Mouse (Mus musculus) megakaryocyte, embryonic 14.5 days (primary cell): ENCODE results near the gene Treml2. TPM values are rescaled to one million over a fixed set of nuclear protein-coding genes. Genes with fewer than 3 reads are reported as not detected.
A peak's percentile ranks its signal among the peaks of the same experiment; 100 is the strongest.
"Not testable (repeated sequence)": the region's sequence is repeated elsewhere in the genome, so short reads cannot be mapped to it uniquely, and the experiment has no call there.

ENCODE experiments used
- H3K27me3 ChIP-seq: replicated peaks from 2 replicates; pipeline ENCODE3; 2012; ENCODE audit warnings: inconsistent platforms
- H3K36me3 ChIP-seq: replicated peaks from 2 replicates; pipeline ENCODE3; 2012; ENCODE audit warnings: low read length, inconsistent platforms, mixed read lengths
- H3K4me1 ChIP-seq: 2 replicates; pipeline ENCODE4 v1.6.1; 2012; ENCODE audit warnings: inconsistent platforms
- H3K4me3 ChIP-seq: replicated peaks from 2 replicates; pipeline ENCODE3; 2012; ENCODE audit warnings: moderate library complexity, mild to moderate bottlenecking, inconsistent platforms
- H3K9me3 ChIP-seq: 2 replicates; pipeline ENCODE4 v1.6.1; 2012; ENCODE audit warnings: inconsistent platforms
- FLI1 ChIP-seq: IDR thresholded peaks from 2 replicates; pipeline ENCODE4 v1.6.1; 2012; ENCODE audit warnings: low read length, inconsistent platforms, mixed read lengths
- GATA1 ChIP-seq: IDR thresholded peaks from 3 replicates; pipeline ENCODE4 v1.6.1; 2012; ENCODE audit warnings: mixed read lengths, low read length, inconsistent platforms, borderline replicate concordance
- polyA plus RNA-seq: library from polyadenylated mRNA; stranded (reverse); fragments of >175 nt; gene quantifications from 2 replicates; pipeline ENCODE4 v1.2.3, GENCODE M21; 2012; ENCODE audit warnings: low replicate concordance; ENCODE audit not compliant: insufficient read depth

Treml2 gene
- polyA plus RNA-seq, 1 experiment, result 51.5 TPM

- TF ChIP-seq GATA1 (no peak), FLI1 (no peak)
- Histone ChIP-seq H3K27me3 (no peaks in the 10 kb centered on the region), H3K36me3 (peaks cover 2% of the 10 kb centered on the region), H3K4me1 (peaks cover 30% of the 10 kb centered on the region), H3K4me3 (peak overlapping the region; percentile 81), H3K9me3 (0 out of 2 replicates have a peak, but pooled peaks cover 2% of the 10 kb centered on the region)
Observed at GRCm38 (mm10) chr17:48287276-48287675, 12.0 kb upstream of the Treml2 start.

- H3K27me3 ChIP-seq, result no peaks in the 10 kb centered on the region
- TF ChIP-seq FLI1 (no peak), GATA1 (no peak)
- H3K4me3 ChIP-seq, result no peak overlapping the region
- H3K9me3 ChIP-seq, result 0 out of 2 replicates have a peak, but pooled peaks cover 2% of the 10 kb centered on the region
- peaks cover 8% of the 10 kb centered on the region for H3K36me3 ChIP-seq
- H3K4me1 ChIP-seq, result peaks cover 60% of the 10 kb centered on the region
Observed at GRCm38 (mm10) chr17:48293500-48294194, 5.7 kb upstream of the Treml2 start.

GRCm38 (mm10) chr17:48299756-48300155, 458 bp downstream of the Treml2 start:
- peaks cover 42% of the 10 kb centered on the region for H3K36me3 ChIP-seq
- peak overlapping the region; percentile 97 for H3K4me3 ChIP-seq
- H3K9me3 ChIP-seq, result no peaks in the 10 kb centered on the region
- H3K27me3 ChIP-seq, result no peaks in the 10 kb centered on the region
- TF ChIP-seq FLI1 (no peak), GATA1 (no peak)
- H3K4me1 ChIP-seq, result peaks cover 77% of the 10 kb centered on the region

- Histone ChIP-seq H3K9me3 (no peaks in the 10 kb centered on the region), H3K4me3 (peak overlapping the region; percentile 97), H3K27me3 (no peaks in the 10 kb centered on the region), H3K36me3 (peaks cover 46% of the 10 kb centered on the region), H3K4me1 (peaks cover 78% of the 10 kb centered on the region)
- no peak for TF ChIP-seq FLI1
- no peak for TF ChIP-seq GATA1
Observed at GRCm38 (mm10) chr17:48300199-48300598, 901 bp downstream of the Treml2 start.

GRCm38 (mm10) chr17:48300861-48301260, 1.6 kb downstream of the Treml2 start:
- Histone ChIP-seq H3K36me3 (peaks cover 46% of the 10 kb centered on the region), H3K27me3 (no peaks in the 10 kb centered on the region), H3K9me3 (no peaks in the 10 kb centered on the region), H3K4me3 (peak overlapping the region; percentile 97), H3K4me1 (peaks cover 73% of the 10 kb centered on the region)
- TF ChIP-seq GATA1 (no peak), FLI1 (peak; percentile 93)

GRCm38 (mm10) chr17:48301792-48302191, 2.5 kb downstream of the Treml2 start:
- peaks cover 49% of the 10 kb centered on the region for H3K36me3 ChIP-seq
- peaks cover 74% of the 10 kb centered on the region for H3K4me1 ChIP-seq
- no peaks in the 10 kb centered on the region for H3K27me3 ChIP-seq
- no peaks in the 10 kb centered on the region for H3K9me3 ChIP-seq
- peak overlapping the region; percentile 97 for H3K4me3 ChIP-seq
- TF ChIP-seq FLI1 (no peak), GATA1 (no peak)

- H3K9me3 ChIP-seq, result no peaks in the 10 kb centered on the region
- TF ChIP-seq FLI1 (no peak), GATA1 (no peak)
- no peak overlapping the region for H3K4me3 ChIP-seq
- H3K4me1 ChIP-seq, result peaks cover 74% of the 10 kb centered on the region
- no peaks in the 10 kb centered on the region for H3K27me3 ChIP-seq
- H3K36me3 ChIP-seq, result peaks cover 43% of the 10 kb centered on the region
Observed at GRCm38 (mm10) chr17:48312124-48312523, 12.8 kb downstream of the Treml2 start.

GRCm38 (mm10) chr17:48315905-48316579, 16.7 kb downstream of the Treml2 start, which contains the start of gene B430306N03Rik:
B430306N03Rik (plus strand) TSS chr17:48316141.
- H3K9me3 ChIP-seq, H3K4me3 ChIP-seq, H3K27me3 ChIP-seq: not testable (repeated sequence)
- Histone ChIP-seq H3K36me3 (peaks cover 10% of the 10 kb centered on the region), H3K4me1 (peaks cover 61% of the 10 kb centered on the region)

- Histone ChIP-seq H3K36me3 (peaks cover 11% of the 10 kb centered on the region), H3K27me3 (peaks cover 4% of the 10 kb centered on the region), H3K9me3 (0 out of 2 replicates have a peak, but pooled peaks cover 3% of the 10 kb centered on the region), H3K4me3 (no peak overlapping the region), H3K4me1 (peaks cover 62% of the 10 kb centered on the region)
- TF ChIP-seq FLI1, result no peak
- TF ChIP-seq GATA1, result no peak
Observed at GRCm38 (mm10) chr17:48318686-48319085, 19.4 kb downstream of the Treml2 start.

GRCm38 (mm10) chr17:48321279-48321678, 22.0 kb downstream of the Treml2 start:
- peaks cover 81% of the 10 kb centered on the region for H3K4me1 ChIP-seq
- TF ChIP-seq GATA1 (no peak), FLI1 (no peak)
- peaks cover 22% of the 10 kb centered on the region for H3K36me3 ChIP-seq
- 0 out of 2 replicates have a peak, but pooled peaks cover 3% of the 10 kb centered on the region for H3K9me3 ChIP-seq
- H3K4me3 ChIP-seq, result no peak overlapping the region
- H3K27me3 ChIP-seq, result peaks cover 4% of the 10 kb centered on the region
